Mouse (Mus musculus) 416B (cell line): Measurements from ENCODE around the gene Lysmd2.
"Not testable (repeated sequence)": the region's sequence is repeated elsewhere in the genome, so short reads cannot be mapped to it uniquely, and the experiment has no call there.

Experiments
- DNase-seq: peaks from one replicate; pipeline ENCODE4 v3.0.0; 2011; ENCODE audit warnings: low read depth

The Lysmd2 gene

DNA sequence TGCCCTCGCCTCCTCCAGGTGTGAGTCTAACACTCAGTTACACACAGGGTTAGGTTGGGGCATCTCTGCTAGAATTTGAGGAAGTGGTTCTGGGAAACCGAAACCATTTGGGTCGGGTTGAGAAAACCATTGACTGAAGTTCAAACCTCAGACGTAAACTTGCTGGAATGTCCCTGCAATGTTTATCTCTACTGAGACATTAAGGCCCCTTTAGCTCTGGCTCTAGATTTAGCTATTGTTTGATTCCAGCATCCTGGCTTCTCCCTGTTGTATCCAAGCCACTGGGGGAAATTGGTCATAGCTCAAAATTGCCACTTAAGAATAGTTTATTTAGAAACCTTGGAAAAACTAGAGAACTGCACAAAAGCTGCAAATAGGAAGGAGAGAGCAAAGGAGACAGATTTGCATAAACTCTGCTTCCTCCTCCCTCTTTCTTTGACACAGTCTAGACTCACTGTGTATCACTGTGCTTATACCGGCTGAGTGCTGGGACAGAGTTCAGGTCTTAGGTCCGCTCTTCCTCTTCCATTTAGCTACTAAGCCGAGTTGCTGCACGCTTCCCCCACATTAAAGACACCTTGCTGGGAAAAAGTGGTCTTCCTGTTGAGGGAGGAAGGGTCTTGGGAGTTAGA, 5.4 kb downstream of the Lysmd2 start:
- no peak for DNase-seq

DNA sequence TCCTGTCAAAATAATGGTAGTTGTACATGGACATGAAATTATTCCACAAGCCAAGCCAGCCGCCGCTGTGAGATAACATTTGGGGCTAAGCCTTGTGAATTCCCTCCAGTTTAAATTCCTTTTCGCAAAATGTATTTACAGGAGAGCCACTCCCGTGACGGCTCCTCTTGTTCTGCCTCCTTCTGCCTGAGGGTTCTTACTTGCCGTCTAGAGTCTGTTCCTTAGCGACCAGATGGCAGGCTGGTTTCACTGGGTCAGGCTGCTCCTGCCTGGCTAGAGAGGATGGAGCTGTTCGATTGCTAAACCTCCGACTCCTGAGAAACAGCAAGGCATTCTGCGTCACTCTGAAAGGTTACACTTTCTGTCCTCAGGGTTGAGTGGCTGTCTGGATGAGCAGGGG, 6.6 kb downstream of the Lysmd2 start:
- DNase-seq, result no peak

GRCm38 (mm10) chr9:75632902-75633301, 7.4 kb downstream of the Lysmd2 start:
- DNase-seq, result peak; percentile 31

DNA sequence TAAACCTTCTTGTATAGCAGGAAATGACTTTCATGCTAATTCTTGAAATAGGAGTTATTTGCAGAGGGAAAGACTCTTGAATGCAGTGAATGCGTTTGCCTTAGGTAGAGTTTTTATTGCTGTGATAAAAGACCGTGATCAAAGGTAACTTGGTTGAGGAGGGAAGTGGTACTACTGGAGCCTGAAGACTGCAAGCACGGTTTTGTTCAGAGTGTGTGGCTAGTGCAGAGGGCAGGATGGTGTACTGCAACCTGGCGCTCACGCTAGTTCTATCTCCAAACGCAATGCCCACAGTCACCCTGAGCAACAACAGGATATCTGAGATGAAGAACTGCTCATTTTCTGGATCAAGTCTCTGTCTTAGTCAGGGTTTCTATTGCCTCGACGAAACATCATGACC, 8.1 kb downstream of the Lysmd2 start:
- no peak for DNase-seq

DNA sequence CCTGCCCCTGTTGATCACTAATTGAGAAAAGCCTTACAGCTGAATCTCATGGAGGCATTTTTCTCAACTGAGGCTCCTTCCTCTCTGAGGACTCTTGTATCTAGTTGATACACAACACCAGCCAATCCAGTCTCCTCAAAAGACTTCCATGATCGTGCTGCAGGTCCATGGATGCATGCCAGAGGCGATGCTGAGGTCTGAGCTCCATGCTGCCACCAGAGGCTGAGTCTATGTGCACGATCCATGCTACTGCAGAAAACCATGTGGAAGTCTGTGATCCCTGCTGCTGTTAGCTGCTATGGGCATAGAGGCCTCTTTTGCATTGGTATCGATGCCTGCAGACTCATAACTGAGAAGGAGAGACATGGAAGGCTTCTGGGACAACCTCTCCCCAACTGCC, 8.7 kb downstream of the Lysmd2 start:
- DNase-seq, result no peak

DNA sequence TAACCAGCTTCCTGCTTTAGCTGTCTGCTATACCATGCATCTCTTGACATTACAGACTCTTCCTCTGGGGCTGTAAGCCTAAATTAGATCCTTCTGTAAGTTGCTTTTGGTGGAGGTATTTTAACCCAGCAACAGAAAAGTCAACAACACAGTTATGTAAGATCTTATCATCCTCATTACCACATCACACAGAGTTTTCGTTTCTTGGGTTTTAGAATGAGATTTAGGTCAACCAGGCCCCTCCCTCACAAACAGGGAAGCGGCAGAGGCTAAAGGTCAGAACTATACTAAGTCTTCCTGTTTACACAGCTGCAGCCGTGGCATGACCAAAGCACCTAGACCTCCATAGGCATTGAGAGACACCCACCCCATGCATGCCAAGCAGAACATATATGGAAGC, 19.9 kb downstream of the Lysmd2 start:
- DNase-seq, result peak; percentile 11

DNA sequence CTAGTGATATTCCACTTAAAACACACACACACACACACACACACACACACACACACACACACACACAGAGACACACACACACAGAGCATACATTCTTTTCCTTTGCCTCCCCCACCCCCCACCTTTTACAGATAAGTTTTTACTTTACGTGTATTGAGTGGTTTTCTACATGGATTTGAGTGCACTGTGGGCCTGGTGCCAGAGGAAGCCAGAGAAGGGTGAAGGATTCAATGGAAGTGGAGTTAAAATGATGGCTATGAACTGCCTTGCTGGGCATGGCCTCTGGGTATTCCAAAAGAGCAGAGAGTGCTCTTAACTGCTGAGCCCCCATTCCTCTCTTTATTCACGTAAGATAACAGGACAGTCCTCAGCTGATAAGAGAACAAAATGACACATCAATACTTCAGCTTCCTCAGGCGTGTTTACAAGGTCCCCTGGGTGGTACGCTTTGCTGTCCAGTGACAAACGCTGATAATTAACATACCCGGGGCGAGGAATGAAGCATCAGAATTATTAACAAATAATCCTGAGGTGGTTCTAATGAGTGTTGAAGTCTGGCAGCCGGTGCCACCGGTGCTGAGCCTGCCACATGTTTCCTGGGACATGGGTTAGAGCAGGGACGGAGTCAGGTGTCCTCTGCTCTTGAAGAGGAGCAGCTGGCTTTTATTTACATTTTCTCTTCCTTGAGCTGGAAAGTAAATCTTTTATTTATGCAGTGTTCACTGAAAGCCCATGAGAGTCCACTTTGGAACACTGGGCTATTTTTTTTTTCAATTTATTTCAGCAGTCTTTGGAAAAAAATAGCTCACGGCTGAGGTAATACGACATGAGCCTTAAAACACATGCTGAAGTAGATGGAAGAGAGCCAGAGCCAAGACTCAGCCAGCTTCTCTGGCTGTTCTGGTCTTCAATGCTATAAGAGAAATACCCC, 28.7 kb downstream of the Lysmd2 start:
- no peak for DNase-seq

GRCm38 (mm10) chr9:75656456-75656855, 30.9 kb downstream of the Lysmd2 start:
- not testable (repeated sequence) for DNase-seq

DNA sequence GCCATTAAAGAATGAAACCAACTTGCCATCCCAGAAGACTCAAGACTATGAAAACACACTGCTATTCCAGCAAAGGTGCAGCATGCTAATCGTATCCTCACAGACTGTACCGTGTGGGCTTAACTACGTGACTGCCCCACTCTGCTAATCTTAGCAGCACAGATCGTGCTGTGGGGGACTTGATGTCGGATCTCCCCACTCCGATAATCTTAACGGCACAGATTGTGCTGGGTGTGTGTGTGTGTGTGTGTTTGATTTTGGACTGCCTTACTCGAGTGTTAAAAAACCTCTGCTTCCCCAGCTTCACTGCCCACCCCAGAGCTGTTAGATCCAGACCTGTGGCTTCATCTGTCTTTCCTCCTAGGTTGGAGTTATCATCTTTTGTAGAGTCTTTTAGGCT, 35.4 kb downstream of the Lysmd2 start:
- no peak for DNase-seq

DNA sequence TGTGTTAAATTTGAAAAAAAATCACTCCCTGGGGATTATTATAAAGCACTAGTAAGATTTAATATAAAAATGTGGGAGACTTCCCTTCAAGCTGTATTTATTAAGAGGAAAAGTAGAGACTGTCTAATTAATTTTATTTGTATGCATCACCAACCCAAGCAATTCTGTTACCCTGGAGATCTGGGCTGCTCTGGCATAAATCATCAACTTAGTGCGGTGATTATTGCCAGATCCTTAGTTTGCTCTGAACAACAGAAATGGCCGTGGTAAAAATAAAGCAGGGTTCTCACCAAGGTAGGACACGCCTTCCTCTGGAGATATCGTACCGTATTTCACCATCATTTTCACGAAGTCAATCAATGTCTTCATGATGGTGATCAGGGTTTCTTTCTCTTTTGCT, 39.8 kb downstream of the Lysmd2 start:
- DNase-seq, result no peak

DNA sequence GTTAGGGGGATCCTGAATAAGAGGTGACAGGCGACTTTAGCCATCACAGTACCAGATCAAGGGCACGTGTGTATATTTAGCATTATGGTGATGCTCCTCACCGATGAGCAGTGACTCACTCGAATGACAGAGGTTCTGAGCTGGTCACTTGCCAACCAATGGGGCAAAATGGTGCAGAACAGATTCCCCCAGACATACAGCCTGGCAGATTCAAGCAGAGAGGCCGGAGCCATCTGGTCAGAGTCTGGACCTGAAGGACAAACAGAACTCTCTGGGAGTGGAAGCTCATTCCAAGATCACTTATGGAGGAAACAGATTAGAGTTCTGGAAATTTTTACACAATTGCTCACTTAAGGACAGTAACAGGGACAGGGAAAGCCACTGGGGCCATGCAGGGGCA, 41.1 kb downstream of the Lysmd2 start:
- DNase-seq, result no peak

DNA sequence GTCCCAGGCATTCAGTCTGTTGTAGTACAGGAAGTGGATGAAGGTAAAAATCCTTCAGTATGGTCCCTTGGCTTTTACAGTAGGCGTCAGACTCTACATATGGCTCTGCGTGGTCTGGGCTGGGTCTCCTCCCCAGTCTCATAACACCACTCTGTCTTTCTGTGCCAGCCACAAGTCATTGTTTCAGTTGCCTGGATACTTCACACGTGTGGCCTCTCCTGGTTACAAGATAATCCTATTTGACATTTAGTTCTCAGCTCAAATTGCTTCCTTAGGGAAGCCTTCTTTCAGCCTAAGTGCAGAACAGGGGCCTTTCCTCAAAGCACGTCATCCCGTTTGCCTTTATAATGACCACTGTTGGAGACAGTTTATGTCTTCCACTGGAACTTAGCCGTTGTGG, 47.2 kb downstream of the Lysmd2 start:
- no peak for DNase-seq

DNA sequence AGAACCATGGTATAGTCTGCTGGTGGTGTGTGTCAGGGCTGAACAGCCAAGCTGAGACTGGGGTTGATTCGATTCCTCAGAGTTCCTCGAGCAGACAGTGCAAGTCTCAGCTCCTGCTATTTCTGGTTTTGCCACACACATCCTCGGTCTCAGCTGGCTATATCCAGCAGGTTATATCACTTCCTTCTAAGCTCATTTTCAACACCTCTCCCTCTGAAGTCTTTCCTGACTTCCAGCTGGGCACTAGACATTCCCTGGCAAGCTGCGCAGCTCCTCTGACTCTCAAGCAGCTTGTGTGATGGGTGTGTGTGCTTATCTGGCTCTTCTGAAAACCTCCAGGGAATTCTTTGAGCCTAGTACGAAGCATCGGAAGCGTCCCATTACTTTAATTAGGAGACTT, 50.7 kb downstream of the Lysmd2 start:
- DNase-seq, result no peak

GRCm38 (mm10) chr9:75678341-75678740, 52.8 kb downstream of the Lysmd2 start:
- no peak for DNase-seq

GRCm38 (mm10) chr9:75679629-75680028, 54.1 kb downstream of the Lysmd2 start:
- DNase-seq, result no peak

DNA sequence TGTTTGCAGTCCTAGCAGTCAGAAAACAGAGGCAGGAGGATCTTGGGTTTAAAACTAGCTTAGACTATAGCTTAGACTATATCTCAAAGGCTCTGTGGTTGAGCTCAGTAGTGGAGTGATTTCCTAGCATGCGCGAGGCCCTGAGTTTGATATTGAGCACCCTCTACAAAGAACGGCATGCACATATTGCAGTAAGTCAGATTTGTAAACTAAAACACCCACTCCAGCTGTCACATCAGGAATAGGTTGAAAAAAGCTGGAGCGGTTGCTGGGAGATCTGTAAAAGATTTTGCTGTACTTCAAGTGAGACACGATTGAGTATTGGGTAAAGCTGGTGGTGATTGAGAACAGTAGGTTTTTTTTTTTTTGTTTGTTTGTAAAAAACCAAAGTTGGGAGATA, 55.1 kb downstream of the Lysmd2 start:
- no peak for DNase-seq

- DNase-seq, result no peak
These were observed 58.1 kb downstream of the Lysmd2 start, which contains the start of gene Scg3 for GRCm38 (mm10) chr9:75683426-75684191. Gene Scg3 (minus strand): TSS chr9:75684056.

GRCm38 (mm10) chr9:75684292-75684691, 58.8 kb downstream of the Lysmd2 start:
- DNase-seq, result no peak

- DNase-seq, result no peak
These were observed 59.2 kb downstream of the Lysmd2 start for GRCm38 (mm10) chr9:75684772-75685171.
